Mouse (Mus musculus) liver, embryonic 16.5 days (tissue): Measurements from ENCODE around the gene Cyp1a1. TPM values are rescaled to one million over a fixed set of nuclear protein-coding genes. Genes with fewer than 3 reads are reported as not detected.
"Not testable (repeated sequence)": the region's sequence is repeated elsewhere in the genome, so short reads cannot be mapped to it uniquely, and the experiment has no call there.

Source experiments
- ATAC-seq: fragments of 200-750 bp; cut with Nextera tagmentation; 2 replicates; pipeline ENCODE4 v1.8.0; 2017; ENCODE audit warnings: low read depth, mild to moderate bottlenecking, moderate number of reproducible peaks, moderate library complexity
- H3K27ac ChIP-seq: fragments of 300-500 bp; sonication (generic); 2 replicates; pipeline ENCODE4 v1.5.1; 2014; ENCODE audit warnings: mild to moderate bottlenecking, low read length
- H3K27me3 ChIP-seq: fragments of 300-500 bp; sonication (generic); 2 replicates; pipeline ENCODE4 v1.6.1; 2014; ENCODE audit warnings: low read depth, low read length, mixed read lengths; ENCODE audit not compliant: control insufficient read depth, insufficient read depth
- H3K36me3 ChIP-seq: fragments of 300-500 bp; sonication (generic); 2 replicates; pipeline ENCODE4 v1.6.1; 2014; ENCODE audit warnings: mild to moderate bottlenecking; ENCODE audit not compliant: control insufficient read depth, insufficient read depth
- H3K4me1 ChIP-seq: fragments of 300-500 bp; sonication (generic); 2 replicates; pipeline ENCODE4 v1.6.1; 2014; ENCODE audit warnings: low read depth, low read length, mixed read lengths; ENCODE audit not compliant: control insufficient read depth
- H3K4me2 ChIP-seq: fragments of 300-500 bp; sonication (generic); 2 replicates; pipeline ENCODE4 v1.6.1; 2014; ENCODE audit warnings: low read depth, low read length, mixed read lengths
- H3K4me3 ChIP-seq: fragments of 300-500 bp; sonication (generic); 2 replicates; pipeline ENCODE4 v1.5.1; 2014; ENCODE audit warnings: low read depth, mild to moderate bottlenecking, low read length
- H3K9ac ChIP-seq: fragments of 300-500 bp; sonication (generic); 2 replicates; pipeline ENCODE4 v1.6.1; 2014; ENCODE audit warnings: low read depth, low read length
- H3K9me3 ChIP-seq: fragments of 300-500 bp; sonication (generic); replicated peaks from 2 replicates; pipeline ENCODE4 v1.6.1; 2016; ENCODE audit warnings: low read length; ENCODE audit not compliant: control insufficient read depth
- WGBS: fragments of 180-500 bp; shearing (Covaris S2); extraction: QIAGEN DNeasy Blood & Tissue Kit; methylation state at CpG from one replicate; pipeline ENCODE4 v1.1.7; 2014; ENCODE audit not compliant: insufficient replicate concordance; 5-methylcytosine and 5-hydroxymethylcytosine counted together
- polyA plus RNA-seq: library from polyadenylated mRNA; unstranded; fragments of >200 nt; fragmentation: Nextera tagmentation; extraction: Ambion mirVana; gene quantifications from 2 replicates; pipeline ENCODE4 v1.2.1, GENCODE M21; 2015

Gene Cyp1a1
- polyA plus RNA-seq, 1 experiment from 2014 or later = 0.05 TPM

DNA sequence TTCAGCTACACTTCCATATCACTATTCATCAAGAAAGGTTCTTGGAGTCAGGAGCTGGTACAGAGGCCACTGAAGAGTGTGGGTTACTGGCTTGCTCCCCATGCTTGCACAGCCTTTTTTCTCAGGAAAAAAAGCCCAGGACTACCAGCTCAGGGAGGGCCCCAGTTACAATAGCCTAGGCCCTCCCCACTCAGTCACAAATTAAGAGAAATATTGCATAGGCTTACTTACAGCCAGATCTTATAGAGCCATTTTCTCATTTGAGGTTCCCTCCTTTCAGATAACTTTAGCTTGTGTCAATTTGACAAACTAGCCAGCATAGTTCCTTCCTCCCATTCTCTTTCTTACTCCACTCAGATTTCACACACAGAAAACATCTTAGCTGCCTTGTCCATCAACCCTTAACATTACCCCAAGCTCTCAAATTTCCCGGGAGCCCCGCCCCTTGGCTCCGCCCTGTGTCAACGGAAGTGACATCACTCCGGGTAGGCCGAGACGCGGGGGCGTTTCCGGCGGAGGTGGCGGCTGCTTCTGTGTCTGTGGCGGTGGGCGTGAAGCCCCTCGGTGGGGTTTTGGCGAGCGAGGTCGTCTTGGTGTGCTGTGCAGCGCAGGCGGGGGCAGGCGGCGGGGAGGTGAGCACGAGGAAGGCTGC is 20.5 kb downstream of the Cyp1a1 start, which contains the start of gene Edc3:
Edc3 (plus strand) TSS at position 473 of the 652 bp plus-strand sequence.
- H3K9ac ChIP-seq = peak within 1 kb of the TSS; percentile 83
- H3K4me3 ChIP-seq = peak within 1 kb of the TSS; percentile 84
- H3K9me3 ChIP-seq = no peaks in the 10 kb centered on the region
- H3K4me2 ChIP-seq = peak within 1 kb of the TSS; percentile 68
- H3K27ac ChIP-seq = peak within 1 kb of the TSS; percentile 81
- H3K36me3 ChIP-seq = peaks cover under 1% of the 10 kb centered on the region; the same call in 1 of the 2 replicates
- peak; percentile 93 for ATAC-seq
- no peaks in the 10 kb centered on the region for H3K27me3 ChIP-seq
- H3K4me1 ChIP-seq = peaks cover 3% of the 10 kb centered on the region
- WGBS = under 1% methylated on average over 23 of the region's 23 CpGs

DNA sequence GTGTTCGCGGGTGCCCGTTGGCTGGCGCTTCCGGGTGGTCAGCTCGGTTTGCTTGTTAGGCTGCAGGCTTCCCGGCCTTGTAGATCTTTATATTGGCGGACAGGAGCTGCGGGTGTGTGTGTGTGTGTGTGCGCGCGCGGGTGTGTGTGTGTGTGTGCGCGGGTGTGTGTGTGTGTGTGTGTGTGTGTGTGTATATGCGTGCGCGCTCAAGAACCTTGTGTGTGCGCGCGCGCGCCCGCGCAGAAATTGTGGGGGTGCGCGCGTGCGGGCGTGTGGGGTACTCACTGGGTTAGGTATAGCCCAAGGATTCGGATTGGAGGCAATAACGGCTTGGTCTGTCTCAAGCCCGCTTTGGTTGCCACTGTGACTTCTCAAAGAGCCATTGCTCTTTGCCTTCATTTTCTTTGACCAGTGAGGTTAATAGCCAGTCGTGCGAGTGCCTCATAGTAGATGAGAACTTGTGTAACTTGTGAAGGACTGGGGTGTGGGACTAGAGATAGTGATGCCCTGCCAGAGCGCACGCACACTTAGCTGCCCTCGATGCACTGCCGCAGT is 21.1 kb downstream of the Cyp1a1 start:
- Histone ChIP-seq H3K4me1 (peaks cover 3% of the 10 kb centered on the region), H3K9ac (peak overlapping the region; percentile 83)

GRCm38 (mm10) chr9:57710214-57710613 is 22.5 kb downstream of the Cyp1a1 start:
- 68% methylated on average over 5 of the region's 5 CpGs for WGBS
- not testable (repeated sequence) for H3K4me1 ChIP-seq, ATAC-seq, H3K27ac ChIP-seq, H3K4me2 ChIP-seq, H3K9me3 ChIP-seq, H3K4me3 ChIP-seq, H3K9ac ChIP-seq, H3K27me3 ChIP-seq
- H3K36me3 ChIP-seq = peaks cover 11% of the 10 kb centered on the region

More for the DNA sequence above, 21.1 kb downstream of the Cyp1a1 start:
- peaks cover 3% of the 10 kb centered on the region; the same call in 1 of the 2 replicates for H3K36me3 ChIP-seq
- ATAC-seq = peak; percentile 77
- H3K27me3 ChIP-seq = no peaks in the 10 kb centered on the region
- H3K4me3 ChIP-seq = peak overlapping the region; percentile 84
- peak overlapping the region; percentile 68 for H3K4me2 ChIP-seq
- peak overlapping the region; percentile 81 for H3K27ac ChIP-seq
- H3K9me3 ChIP-seq = no peaks in the 10 kb centered on the region
- WGBS = under 1% methylated on average over 39 of the region's 39 CpGs

DNA sequence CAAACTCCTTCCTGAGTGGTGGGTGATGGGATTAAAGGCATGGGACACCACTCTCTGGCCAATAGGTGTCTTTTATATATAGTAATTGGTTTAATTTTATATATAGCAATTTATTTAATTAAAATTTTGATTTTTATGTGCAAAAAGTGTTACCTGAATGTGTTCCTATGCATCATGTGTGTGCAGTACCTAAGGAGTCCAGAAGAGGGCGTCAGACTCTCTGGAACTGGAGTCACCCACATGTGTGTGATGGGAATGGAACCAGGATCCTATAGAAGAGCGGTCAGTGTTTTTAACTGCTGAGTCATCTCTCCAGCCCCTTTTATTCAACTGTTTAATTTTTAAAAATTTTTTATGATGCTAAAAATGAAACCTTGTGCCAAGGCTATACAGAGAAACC is 24.5 kb downstream of the Cyp1a1 start:
- Histone ChIP-seq H3K4me1 (peaks cover 3% of the 10 kb centered on the region), H3K27ac (no peak overlapping the region), H3K9ac (no peak overlapping the region), H3K27me3 (no peaks in the 10 kb centered on the region), H3K9me3 (no peaks in the 10 kb centered on the region), H3K4me3 (no peak overlapping the region), H3K4me2 (no peak overlapping the region), H3K36me3 (peaks cover 27% of the 10 kb centered on the region)
- 71% methylated on average over 2 of the region's 2 CpGs for WGBS
- ATAC-seq = no peak

GRCm38 (mm10) chr9:57718408-57718807 is 30.7 kb downstream of the Cyp1a1 start:
- Histone ChIP-seq H3K4me1 (peaks cover 3% of the 10 kb centered on the region), H3K36me3 (peaks cover 33% of the 10 kb centered on the region), H3K4me2 (no peak overlapping the region), H3K4me3 (no peak overlapping the region), H3K9ac (no peak overlapping the region), H3K27ac (no peak overlapping the region), H3K9me3 (no peaks in the 10 kb centered on the region), H3K27me3 (no peaks in the 10 kb centered on the region)
- no peak for ATAC-seq
- 88% methylated on average over 7 of the region's 7 CpGs for WGBS

- peaks cover 20% of the 10 kb centered on the region for H3K36me3 ChIP-seq
- H3K9ac ChIP-seq = no peak overlapping the region
- 74% methylated on average over 3 of the region's 3 CpGs for WGBS
- H3K9me3 ChIP-seq = no peaks in the 10 kb centered on the region
- ATAC-seq = no peak
- H3K4me2 ChIP-seq = no peak overlapping the region
- H3K27ac ChIP-seq = no peak overlapping the region
- no peaks in the 10 kb centered on the region for H3K27me3 ChIP-seq
- no peak overlapping the region for H3K4me3 ChIP-seq
- H3K4me1 ChIP-seq = peaks cover 5% of the 10 kb centered on the region
Observed at GRCm38 (mm10) chr9:57720736-57721135, 33.0 kb downstream of the Cyp1a1 start.

GRCm38 (mm10) chr9:57722371-57722770 is 34.6 kb downstream of the Cyp1a1 start:
- H3K4me3 ChIP-seq = no peak overlapping the region
- no peaks in the 10 kb centered on the region for H3K9me3 ChIP-seq
- H3K4me1 ChIP-seq = peaks cover 11% of the 10 kb centered on the region
- 71% methylated on average over 1 of the region's 1 CpGs for WGBS
- H3K27ac ChIP-seq = no peak overlapping the region
- H3K9ac ChIP-seq = no peak overlapping the region
- no peaks in the 10 kb centered on the region for H3K27me3 ChIP-seq
- H3K36me3 ChIP-seq = peaks cover 18% of the 10 kb centered on the region
- no peak for ATAC-seq
- no peak overlapping the region for H3K4me2 ChIP-seq

DNA sequence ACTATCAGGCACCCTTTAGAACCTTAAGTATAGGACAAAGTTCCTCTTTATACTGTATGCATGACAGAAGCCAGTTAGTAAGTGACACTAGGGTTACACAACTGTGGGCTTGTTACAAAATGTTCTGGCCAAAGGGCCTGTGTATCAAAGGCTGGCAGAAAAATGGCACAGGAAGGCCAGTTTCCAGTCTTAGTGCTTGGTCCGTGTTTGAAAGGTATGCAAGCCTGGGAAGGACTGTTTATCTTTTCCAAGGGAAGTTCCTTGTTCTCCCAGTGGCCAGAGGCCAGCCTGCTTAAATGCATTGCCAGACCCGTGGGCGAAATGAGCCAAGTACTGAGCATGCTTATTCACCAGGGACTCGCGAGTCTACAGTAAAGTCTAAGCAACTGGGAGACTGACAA is 35.6 kb downstream of the Cyp1a1 start:
- Histone ChIP-seq H3K4me1 (peaks cover 11% of the 10 kb centered on the region), H3K27me3 (no peaks in the 10 kb centered on the region), H3K4me2 (peak overlapping the region; percentile 11; the same call in 1 of the 2 replicates), H3K4me3 (no peak overlapping the region), H3K36me3 (peaks cover 25% of the 10 kb centered on the region), H3K27ac (peak overlapping the region; percentile 83), H3K9ac (no peak overlapping the region), H3K9me3 (no peaks in the 10 kb centered on the region)
- ATAC-seq = peak; percentile 88
- 56% methylated on average over 5 of the region's 5 CpGs for WGBS

GRCm38 (mm10) chr9:57723796-57724195 is 36.1 kb downstream of the Cyp1a1 start:
- H3K27ac ChIP-seq = peak overlapping the region; percentile 83
- no peaks in the 10 kb centered on the region for H3K27me3 ChIP-seq
- ATAC-seq = no peak
- no peaks in the 10 kb centered on the region for H3K9me3 ChIP-seq
- peaks cover 24% of the 10 kb centered on the region for H3K36me3 ChIP-seq
- 68% methylated on average over 5 of the region's 5 CpGs for WGBS
- no peak overlapping the region for H3K9ac ChIP-seq
- peaks cover 11% of the 10 kb centered on the region for H3K4me1 ChIP-seq
- peak overlapping the region; percentile 11; the same call in 1 of the 2 replicates for H3K4me2 ChIP-seq
- H3K4me3 ChIP-seq = no peak overlapping the region
